Mouse (Mus musculus) T-helper 17 cell (primary cell): ENCODE measurements around the gene Osbp2.
"Not testable (repeated sequence)": the region's sequence is repeated elsewhere in the genome, so short reads cannot be mapped to it uniquely, and the experiment has no call there.

Experiments used
- in situ Hi-C, 2 experiments: fragments of 300-600 bp; cut with MboI, MseI; formaldehyde crosslinking; loops; 1 replicate in 1 of 2; 2 replicates in 1 of 2; pipeline ENCODE4 v1.15.1; 2025; ENCODE audit warnings: high pct_unique_total_duplicates in 2 of 2

Gene Osbp2

GRCm38 (mm10) chr11:3863454-3864112, at the start of gene Osbp2:
TSS of gene Osbp2 (minus strand) at chr11:3863903.
- in situ Hi-C loops, result loop anchor here in 1 of 2 experiments (5.0 kb wide), 1 partner anchor 44 kb away; no protein-coding TSS in a partner anchor

GRCm38 (mm10) chr11:3912875-3913271, 49.2 kb upstream of the Osbp2 start:
- in situ Hi-C loops, result no loop called here

- in situ Hi-C loops, result no loop called here
Measured at GRCm38 (mm10) chr11:3912100-3912874, 48.6 kb upstream of the Osbp2 start.

DNA sequence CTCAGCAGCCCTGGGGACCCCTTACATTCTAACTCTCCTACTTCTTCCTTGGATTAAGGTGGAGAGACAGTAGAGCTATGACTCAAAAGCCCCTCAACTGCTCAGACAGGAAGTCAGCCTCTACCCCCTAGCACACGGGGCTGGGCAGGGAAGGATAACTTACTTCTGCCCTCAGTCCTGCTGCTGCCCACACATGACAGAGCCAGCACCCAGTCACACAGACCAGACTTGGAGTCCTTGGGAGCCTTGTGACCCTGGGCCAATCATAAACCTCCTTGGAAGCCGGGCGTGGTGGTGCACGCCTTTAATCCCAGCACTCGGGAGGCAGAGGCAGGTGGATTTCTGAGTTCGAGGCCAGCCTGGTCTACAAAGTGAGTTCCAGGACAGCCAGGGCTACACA, 47.7 kb upstream of the Osbp2 start:
- in situ Hi-C loops, result not testable (repeated sequence)

- in situ Hi-C loops, result no loop called here
Measured at GRCm38 (mm10) chr11:3910513-3911310, 47.0 kb upstream of the Osbp2 start.

- in situ Hi-C loops, result loop anchor here in 1 of 2 experiments (5.0 kb wide), 1 partner anchor 47 kb away; the partner anchor contains the start of gene Osbp2
Measured at GRCm38 (mm10) chr11:3909236-3909635, 45.5 kb upstream of the Osbp2 start.

DNA sequence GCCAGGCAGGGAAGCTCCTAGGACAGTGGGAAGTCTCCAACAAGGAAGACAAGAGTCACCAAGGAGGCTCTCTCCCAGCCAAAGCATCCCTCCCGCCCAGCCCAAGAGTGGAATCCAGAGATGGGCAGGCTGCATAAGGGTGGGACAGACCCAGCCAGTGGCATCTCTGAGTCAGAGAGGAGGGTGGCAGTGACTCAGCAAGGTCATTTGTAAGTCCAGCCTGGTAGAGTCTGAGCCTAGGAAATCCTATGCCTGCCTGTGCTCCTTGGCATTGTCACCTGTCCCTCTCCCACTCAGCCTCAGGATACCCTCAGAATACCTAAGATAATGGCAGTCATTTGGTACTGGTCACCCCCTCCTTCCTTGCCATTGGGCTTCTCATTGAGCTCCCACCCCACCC, 41.7 kb upstream of the Osbp2 start:
- in situ Hi-C loops, result loop anchor here in 1 of 2 experiments (5.0 kb wide), 1 partner anchor 43 kb away; the partner anchor contains the start of gene Osbp2

DNA sequence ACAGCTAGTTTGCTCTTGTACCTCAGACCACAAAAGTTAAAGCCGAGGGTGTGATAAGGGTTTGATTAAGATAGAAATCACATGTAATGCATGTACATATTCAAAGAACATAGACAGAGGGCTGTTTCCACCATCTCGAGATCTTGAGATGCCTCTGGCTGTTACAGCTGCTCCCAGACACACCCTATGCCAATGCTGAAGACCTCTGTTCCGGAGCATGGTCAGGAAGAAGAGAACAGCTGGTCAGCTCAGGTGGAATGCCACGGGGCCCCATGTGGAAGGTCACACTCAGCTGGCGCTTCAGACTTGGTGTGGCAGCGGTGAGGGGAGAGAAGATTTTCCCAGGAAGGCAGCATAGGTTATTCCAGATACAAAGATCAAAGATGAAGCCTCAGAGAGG, 41.0 kb upstream of the Osbp2 start:
- in situ Hi-C loops, result loop anchor here in 1 of 2 experiments (5.0 kb wide), 1 partner anchor 42 kb away; the partner anchor contains the start of gene Osbp2

GRCm38 (mm10) chr11:3903046-3903445, 39.3 kb upstream of the Osbp2 start:
- in situ Hi-C loops, result no loop called here

GRCm38 (mm10) chr11:3902516-3902915, 38.8 kb upstream of the Osbp2 start:
- in situ Hi-C loops, result no loop called here

DNA sequence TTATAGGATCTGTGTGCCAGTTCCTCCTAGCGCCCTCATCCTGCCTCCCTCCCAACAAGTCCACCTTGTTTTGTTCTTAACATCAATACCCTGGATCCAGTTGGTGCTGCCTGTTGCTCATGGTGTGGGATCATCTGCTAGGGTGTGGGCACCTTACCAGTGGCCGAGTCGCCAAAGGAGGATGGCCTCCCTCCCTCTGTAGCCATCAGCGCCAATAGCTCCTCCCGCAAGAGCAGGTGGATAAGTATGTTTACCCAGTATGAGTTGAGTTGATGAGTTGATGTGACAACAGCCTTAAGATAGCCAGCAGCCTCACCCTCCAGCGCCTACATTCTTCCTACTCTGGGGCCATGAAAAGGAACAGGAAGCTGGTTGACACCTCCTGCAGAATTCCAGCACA, 36.6 kb upstream of the Osbp2 start:
- in situ Hi-C loops, result no loop called here

DNA sequence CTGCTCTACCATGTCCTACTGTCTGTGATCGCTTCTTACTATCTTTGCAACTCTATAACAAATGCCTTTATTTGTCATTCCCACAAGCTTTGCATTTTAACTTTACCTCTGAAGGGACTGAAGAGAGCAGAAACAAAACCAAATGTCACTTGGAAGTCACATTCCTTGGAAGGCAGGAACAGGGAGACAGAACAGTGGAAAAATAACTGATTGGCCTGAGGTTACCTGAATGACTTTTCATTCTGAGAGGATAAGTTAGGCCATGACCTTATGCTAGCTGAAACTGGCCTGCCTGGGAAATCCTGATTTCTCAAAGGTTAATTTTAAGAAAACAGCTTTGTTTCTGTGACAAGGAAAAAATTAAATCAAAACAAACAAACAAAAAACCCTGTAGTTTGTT, 32.2 kb upstream of the Osbp2 start:
- in situ Hi-C loops, result no loop called here

GRCm38 (mm10) chr11:3895458-3895857, 31.8 kb upstream of the Osbp2 start:
- in situ Hi-C loops, result no loop called here

GRCm38 (mm10) chr11:3894406-3895281, 30.9 kb upstream of the Osbp2 start, which contains the start of the genes 4921536K21Rik and Dusp18:
TSS of gene 4921536K21Rik (minus strand) at chr11:3895098.
TSS of gene Dusp18 (plus strand) at chr11:3895240.
- in situ Hi-C loops, result no loop called here

GRCm38 (mm10) chr11:3893970-3894369, 30.3 kb upstream of the Osbp2 start:
- in situ Hi-C loops, result no loop called here

- in situ Hi-C loops, result no loop called here
Measured at GRCm38 (mm10) chr11:3887331-3887730, 23.6 kb upstream of the Osbp2 start.

- in situ Hi-C loops, result no loop called here
Measured at GRCm38 (mm10) chr11:3883711-3884110, 20.0 kb upstream of the Osbp2 start.

GRCm38 (mm10) chr11:3879836-3880235, 16.1 kb upstream of the Osbp2 start:
- in situ Hi-C loops, result no loop called here

DNA sequence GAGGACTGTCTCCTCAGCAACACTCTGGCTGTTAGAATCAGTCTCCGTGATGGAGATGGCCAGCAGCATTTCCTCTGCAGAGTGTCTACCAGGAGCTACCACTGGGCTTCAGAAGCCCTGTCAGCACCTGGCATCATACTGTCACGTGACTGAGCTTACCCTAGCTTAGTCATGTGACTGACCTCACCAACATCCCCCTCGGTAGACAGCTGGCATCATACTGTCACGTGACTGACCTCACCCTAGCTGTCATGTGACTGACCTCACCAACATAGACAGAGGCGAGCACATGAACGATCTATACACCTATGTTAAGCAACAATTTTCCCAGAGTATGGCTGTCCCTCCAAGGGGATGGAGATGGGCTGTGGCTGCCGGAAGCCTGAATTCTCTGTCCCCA, 15.0 kb upstream of the Osbp2 start:
- in situ Hi-C loops, result no loop called here

DNA sequence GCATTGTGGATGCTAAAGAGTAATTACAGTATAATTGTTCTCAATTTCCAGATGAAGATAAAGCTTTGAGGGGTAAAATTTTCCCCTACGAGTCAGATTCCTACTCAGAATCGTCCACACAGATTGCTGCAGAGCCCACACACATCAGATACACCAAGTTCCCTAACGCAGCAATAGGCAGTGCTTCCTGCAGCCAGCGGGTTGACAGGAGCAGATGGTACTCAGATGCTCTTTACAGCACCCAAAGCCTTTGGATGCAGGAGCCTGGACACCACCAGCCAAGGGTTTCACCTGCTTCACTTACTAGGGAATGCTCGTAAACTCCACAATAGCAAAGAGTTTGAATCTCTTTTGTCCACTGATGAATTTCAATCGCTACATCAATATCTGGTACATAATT, 12.7 kb upstream of the Osbp2 start:
- in situ Hi-C loops, result no loop called here

GRCm38 (mm10) chr11:3864343-3864742, 640 bp upstream of the Osbp2 start:
- in situ Hi-C loops, result loop anchor here in 1 of 2 experiments (5.0 kb wide), 1 partner anchor 43 kb away; no protein-coding TSS in a partner anchor
